Mouse (Mus musculus): ENCODE measurements around the gene Hk1. TPM values are rescaled to one million over a fixed set of nuclear protein-coding genes. Genes with fewer than 3 reads are reported as not detected.
A peak's percentile ranks its signal among the peaks of the same experiment; 100 is the strongest.

Hk1 gene
- polyA plus RNA-seq, 1 experiment: 103 TPM

DNA sequence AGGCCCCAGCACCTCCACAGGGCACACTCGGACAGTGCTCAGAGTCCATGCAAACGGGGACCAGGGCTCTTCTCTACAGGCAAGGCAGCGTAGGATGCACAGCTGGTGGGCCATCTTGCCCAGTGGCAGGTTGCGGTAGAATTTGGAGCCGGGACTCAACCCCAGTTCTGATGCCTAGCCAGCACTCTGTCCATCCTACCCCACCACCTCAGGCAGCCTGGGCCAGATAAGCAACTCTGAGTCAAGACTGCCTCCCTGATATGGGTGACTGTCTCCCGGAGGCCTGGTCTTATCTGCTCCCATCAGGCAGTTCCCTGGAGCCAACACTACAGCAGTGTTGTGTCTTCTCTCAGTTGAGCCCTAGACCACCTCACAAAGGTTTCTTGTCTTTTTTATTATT lies 37.2 kb downstream of the Hk1 start:
- no peaks in the 10 kb centered on the region for H3K36me3 ChIP-seq (ENCODE audit: control insufficient read depth, insufficient read depth)
- H3K4me2 ChIP-seq (ENCODE audit: low read depth): no peak overlapping the region
- TF ChIP-seq MAX (IDR thresholded peaks at IDR 0.05; ENCODE audit: low read depth) (no peak), REST (IDR thresholded peaks at IDR 0.05; ENCODE audit: insufficient read depth, insufficient read length) (no peak), MYOD1 (IDR thresholded peaks at IDR 0.05; ENCODE audit: control insufficient read depth in 1 of 3, insufficient read length in 2 of 3, low read depth in 2 of 3) (no peak), TCF12 (IDR thresholded peaks at IDR 0.05; ENCODE audit: insufficient read depth, poor library complexity, severe bottlenecking) (no peak), E2F4 (IDR thresholded peaks at IDR 0.05; ENCODE audit: insufficient read depth) (no peak), CEBPB (IDR thresholded peaks at IDR 0.05; ENCODE audit: insufficient read depth, poor library complexity, severe bottlenecking) (no peak), SRF (IDR thresholded peaks at IDR 0.05; ENCODE audit: control insufficient read depth, insufficient read length, low read depth) (no peak), POLR2AphosphoS2 (IDR thresholded peaks at IDR 0.05; ENCODE audit: insufficient read length, low read depth) (no peak), USF1 (IDR thresholded peaks at IDR 0.05; ENCODE audit: low read depth) (no peak), TCF3 (IDR thresholded peaks at IDR 0.05; ENCODE audit: insufficient read length, low read depth) (no peak), MYOG (IDR thresholded peaks at IDR 0.05; ENCODE audit: control insufficient read depth in 1 of 3, insufficient read depth in 1 of 3, insufficient read length in 2 of 3, low read depth in 2 of 3) (no peak), POLR2A (IDR thresholded peaks at IDR 0.05; ENCODE audit: insufficient read length, low read depth) (no peak)
- peaks cover 7% of the 10 kb centered on the region for H3K79me2 ChIP-seq (ENCODE audit: control insufficient read depth, insufficient read depth)
- H3K27me3 ChIP-seq (ENCODE audit: control insufficient read depth, insufficient read depth, insufficient read length): no peaks in the 10 kb centered on the region
- no peak overlapping the region for H3ac ChIP-seq (ENCODE audit: control insufficient read depth, insufficient read length)
- H3K4me3 ChIP-seq: no peak overlapping the region

DNA sequence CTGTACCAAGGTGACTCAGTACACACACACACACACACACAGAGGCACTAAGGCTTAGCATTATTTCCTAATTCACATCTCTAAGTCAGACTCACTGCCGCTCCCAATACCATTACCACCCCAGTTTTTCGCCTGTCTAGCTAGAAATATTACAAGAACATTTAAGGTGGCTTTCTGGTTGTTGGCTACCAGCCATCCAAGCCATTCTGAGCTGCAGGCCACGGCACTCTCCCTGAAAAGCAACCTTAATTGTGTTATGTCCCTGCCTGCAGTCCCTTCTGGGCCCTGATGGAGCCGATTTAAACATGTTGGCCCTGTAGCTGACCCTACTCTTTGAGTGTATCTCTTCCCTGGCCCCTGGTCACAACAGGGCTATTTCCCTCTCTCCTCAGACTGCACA lies 37.8 kb downstream of the Hk1 start:
- H3K36me3 ChIP-seq (ENCODE audit: control insufficient read depth, insufficient read depth): no peaks in the 10 kb centered on the region
- H3K4me3 ChIP-seq: no peak overlapping the region
- H3K79me2 ChIP-seq (ENCODE audit: control insufficient read depth, insufficient read depth): peaks cover 12% of the 10 kb centered on the region
- TF ChIP-seq USF1 (IDR thresholded peaks at IDR 0.05; ENCODE audit: low read depth) (no peak), POLR2A (IDR thresholded peaks at IDR 0.05; ENCODE audit: insufficient read length, low read depth) (no peak), POLR2AphosphoS2 (IDR thresholded peaks at IDR 0.05; ENCODE audit: insufficient read length, low read depth) (no peak), MYOG (IDR thresholded peaks at IDR 0.05; ENCODE audit: control insufficient read depth in 1 of 3, insufficient read depth in 1 of 3, insufficient read length in 2 of 3, low read depth in 2 of 3) (no peak), MAX (IDR thresholded peaks at IDR 0.05; ENCODE audit: low read depth) (no peak), SRF (IDR thresholded peaks at IDR 0.05; ENCODE audit: control insufficient read depth, insufficient read length, low read depth) (no peak), CEBPB (IDR thresholded peaks at IDR 0.05; ENCODE audit: insufficient read depth, poor library complexity, severe bottlenecking) (no peak), TCF12 (IDR thresholded peaks at IDR 0.05; ENCODE audit: insufficient read depth, poor library complexity, severe bottlenecking) (no peak), REST (IDR thresholded peaks at IDR 0.05; ENCODE audit: insufficient read depth, insufficient read length) (no peak), TCF3 (IDR thresholded peaks at IDR 0.05; ENCODE audit: insufficient read length, low read depth) (no peak)
- H3K4me2 ChIP-seq (ENCODE audit: low read depth): no peak overlapping the region
- no peaks in the 10 kb centered on the region for H3K27me3 ChIP-seq (ENCODE audit: control insufficient read depth, insufficient read depth, insufficient read length)
- no peak overlapping the region for H3ac ChIP-seq (ENCODE audit: control insufficient read depth, insufficient read length)

DNA sequence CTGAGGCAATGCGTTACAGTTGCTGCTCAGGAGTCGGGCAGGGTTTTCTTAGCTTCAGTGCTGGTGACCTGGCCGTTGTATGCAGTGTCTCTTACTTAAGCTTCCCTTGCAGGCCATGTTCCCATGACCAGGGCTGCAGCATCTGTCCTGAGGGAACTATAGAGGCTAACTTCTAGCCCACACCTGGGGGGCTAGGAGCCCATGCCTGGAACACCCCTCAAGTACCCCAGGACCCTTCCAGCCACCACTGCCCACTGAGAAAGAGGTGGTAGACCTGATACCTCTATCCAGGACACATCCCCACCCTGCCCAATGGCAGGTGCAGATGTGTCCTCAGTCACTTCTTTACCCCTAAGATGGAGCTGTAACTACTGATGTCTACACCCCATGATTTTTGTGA lies 38.7 kb downstream of the Hk1 start:
- peak overlapping the region; percentile 92 for H3K4me2 ChIP-seq (ENCODE audit: low read depth)
- peak overlapping the region; percentile 76 for H3K4me3 ChIP-seq
- peak overlapping the region; percentile 1 for H3ac ChIP-seq (ENCODE audit: control insufficient read depth, insufficient read length)
- TF ChIP-seq USF1 (IDR thresholded peaks at IDR 0.05; ENCODE audit: low read depth) (no peak), CEBPB (IDR thresholded peaks at IDR 0.05; ENCODE audit: insufficient read depth, poor library complexity, severe bottlenecking) (no peak), MYOG (IDR thresholded peaks at IDR 0.05; ENCODE audit: control insufficient read depth in 1 of 3, insufficient read depth in 1 of 3, insufficient read length in 2 of 3, low read depth in 2 of 3) (no peak), MYOD1 (IDR thresholded peaks at IDR 0.05; ENCODE audit: control insufficient read depth in 1 of 3, insufficient read length in 2 of 3, low read depth in 2 of 3) (no peak), E2F4 (IDR thresholded peaks at IDR 0.05; ENCODE audit: insufficient read depth) (no peak), TCF3 (IDR thresholded peaks at IDR 0.05; ENCODE audit: insufficient read length, low read depth) (no peak), POLR2AphosphoS2 (IDR thresholded peaks at IDR 0.05; ENCODE audit: insufficient read length, low read depth) (no peak), TCF12 (IDR thresholded peaks at IDR 0.05; ENCODE audit: insufficient read depth, poor library complexity, severe bottlenecking) (no peak), POLR2A (IDR thresholded peaks at IDR 0.05; ENCODE audit: insufficient read length, low read depth) (no peak), SRF (IDR thresholded peaks at IDR 0.05; ENCODE audit: control insufficient read depth, insufficient read length, low read depth) (no peak), REST (IDR thresholded peaks at IDR 0.05; ENCODE audit: insufficient read depth, insufficient read length) (no peak), MAX (IDR thresholded peaks at IDR 0.05; ENCODE audit: low read depth) (no peak)
- H3K36me3 ChIP-seq (ENCODE audit: control insufficient read depth, insufficient read depth): no peaks in the 10 kb centered on the region
- peaks cover 21% of the 10 kb centered on the region for H3K79me2 ChIP-seq (ENCODE audit: control insufficient read depth, insufficient read depth)
- H3K27me3 ChIP-seq (ENCODE audit: control insufficient read depth, insufficient read depth, insufficient read length): no peaks in the 10 kb centered on the region

GRCm38 (mm10) chr10:62340095-62340731 lies 39.5 kb downstream of the Hk1 start:
- H3K4me2 ChIP-seq (ENCODE audit: low read depth): peak overlapping the region; percentile 93
- no peaks in the 10 kb centered on the region for H3K27me3 ChIP-seq (ENCODE audit: control insufficient read depth, insufficient read depth, insufficient read length)
- TF ChIP-seq POLR2A (IDR thresholded peaks at IDR 0.05; ENCODE audit: insufficient read length, low read depth): peak; percentile 78
- peak in 2 of 3 experiments; percentile 37 to 51 for TF ChIP-seq MYOD1 (IDR thresholded peaks at IDR 0.05; ENCODE audit: control insufficient read depth in 1 of 3, insufficient read length in 2 of 3, low read depth in 2 of 3)
- TF ChIP-seq USF1 (IDR thresholded peaks at IDR 0.05; ENCODE audit: low read depth): no peak
- TF ChIP-seq MAX (IDR thresholded peaks at IDR 0.05; ENCODE audit: low read depth): no peak
- peak; percentile 81 for TF ChIP-seq POLR2AphosphoS2 (IDR thresholded peaks at IDR 0.05; ENCODE audit: insufficient read length, low read depth)
- H3K79me2 ChIP-seq (ENCODE audit: control insufficient read depth, insufficient read depth): peaks cover 29% of the 10 kb centered on the region
- H3ac ChIP-seq (ENCODE audit: control insufficient read depth, insufficient read length): peak overlapping the region; percentile 1
- H3K36me3 ChIP-seq (ENCODE audit: control insufficient read depth, insufficient read depth): no peaks in the 10 kb centered on the region
- H3K4me3 ChIP-seq: peak overlapping the region; percentile 76

All from myocyte (in vitro differentiated cells).